Mouse (Mus musculus): Measurements from ENCODE around the gene Cebpb.
A peak's percentile ranks its signal among the peaks of the same experiment; 100 is the strongest.
"Not testable (repeated sequence)": the region's sequence is repeated elsewhere in the genome, so short reads cannot be mapped to it uniquely, and the experiment has no call there.

Cebpb gene

DNA sequence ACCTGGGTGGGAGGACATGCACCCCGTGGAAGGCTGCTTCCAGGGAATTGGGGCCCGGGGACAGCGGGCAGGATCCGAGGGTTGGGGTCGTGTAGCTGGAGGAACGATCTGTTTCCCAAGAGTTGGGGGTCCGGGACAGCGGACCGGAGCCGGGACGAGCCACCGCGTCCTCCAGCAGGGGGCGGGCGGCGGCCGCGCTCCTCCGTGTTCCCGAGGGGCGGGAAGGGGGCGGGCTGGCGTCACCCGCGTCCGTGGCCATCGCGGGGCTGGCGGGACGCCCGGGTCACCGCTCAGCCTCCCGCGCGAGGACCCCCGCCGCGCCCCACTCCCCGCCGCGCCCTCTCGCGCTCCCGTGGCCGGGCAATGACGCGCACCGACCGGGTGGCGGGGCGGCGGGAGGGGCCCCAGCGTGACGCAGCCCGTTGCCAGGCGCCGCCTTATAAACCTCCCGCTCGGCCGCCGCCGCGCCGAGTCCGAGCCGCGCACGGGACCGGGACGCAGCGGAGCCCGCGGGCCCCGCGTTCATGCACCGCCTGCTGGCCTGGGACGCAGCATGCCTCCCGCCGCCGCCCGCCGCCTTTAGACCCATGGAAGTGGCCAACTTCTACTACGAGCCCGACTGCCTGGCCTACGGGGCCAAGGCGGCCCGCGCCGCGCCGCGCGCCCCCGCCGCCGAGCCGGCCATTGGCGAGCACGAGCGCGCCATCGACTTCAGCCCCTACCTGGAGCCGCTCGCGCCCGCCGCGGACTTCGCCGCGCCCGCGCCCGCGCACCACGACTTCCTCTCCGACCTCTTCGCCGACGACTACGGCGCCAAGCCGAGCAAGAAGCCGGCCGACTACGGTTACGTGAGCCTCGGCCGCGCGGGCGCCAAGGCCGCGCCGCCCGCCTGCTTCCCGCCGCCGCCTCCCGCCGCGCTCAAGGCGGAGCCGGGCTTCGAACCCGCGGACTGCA is at the start of gene Cebpb:
Gene Cebpb (plus strand): TSS at position 418 of the 954 bp plus-strand sequence.
- DNase-seq (ENCODE audit: low read depth, low spot score), result no peak

DNA sequence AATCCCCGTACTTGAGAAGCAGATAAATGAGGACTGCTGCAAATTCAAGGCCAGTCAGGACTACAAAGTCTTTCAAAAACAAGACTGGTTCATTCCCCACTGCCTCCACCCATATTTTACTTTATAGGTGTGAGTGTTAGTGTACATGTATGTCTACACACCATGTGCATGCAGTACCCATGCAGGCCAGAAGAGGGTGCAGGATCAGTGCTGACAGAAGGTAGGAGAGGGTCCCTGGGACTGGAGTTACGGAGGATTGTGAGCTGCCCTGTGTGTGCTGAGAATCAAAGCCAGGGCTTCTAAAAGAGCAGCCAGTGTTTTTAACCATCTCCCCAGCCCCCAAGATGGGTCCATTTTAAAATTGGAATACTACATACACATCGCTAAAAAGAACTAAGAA is 48.4 kb upstream of the Cebpb start:
- no peak for DNase-seq (ENCODE audit: low read depth, low spot score)

DNA sequence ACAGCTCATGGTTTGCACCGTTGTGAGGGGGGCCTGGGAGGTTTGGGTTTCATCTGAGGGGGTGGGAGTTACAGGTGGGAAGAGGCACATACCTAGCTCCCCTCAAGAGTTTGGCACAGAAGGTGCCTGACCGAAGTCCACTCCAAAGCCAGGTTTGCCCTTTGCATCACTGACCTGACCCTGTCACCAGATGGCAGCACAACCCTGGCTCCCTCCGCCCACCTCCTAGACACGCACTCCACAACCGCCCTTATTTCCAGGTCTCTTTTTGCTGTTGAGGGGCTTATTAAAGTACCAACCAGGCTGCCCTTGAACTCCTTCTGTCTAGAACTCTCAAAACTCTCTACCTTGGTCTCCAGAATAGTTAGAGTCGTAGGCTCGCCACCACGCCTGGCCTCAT is 47.4 kb upstream of the Cebpb start:
- no peak for DNase-seq (ENCODE audit: low read depth, low spot score)

GRCm38 (mm10) chr2:167642164-167642563 is 46.6 kb upstream of the Cebpb start:
- DNase-seq (ENCODE audit: low read depth, low spot score), result no peak

DNA sequence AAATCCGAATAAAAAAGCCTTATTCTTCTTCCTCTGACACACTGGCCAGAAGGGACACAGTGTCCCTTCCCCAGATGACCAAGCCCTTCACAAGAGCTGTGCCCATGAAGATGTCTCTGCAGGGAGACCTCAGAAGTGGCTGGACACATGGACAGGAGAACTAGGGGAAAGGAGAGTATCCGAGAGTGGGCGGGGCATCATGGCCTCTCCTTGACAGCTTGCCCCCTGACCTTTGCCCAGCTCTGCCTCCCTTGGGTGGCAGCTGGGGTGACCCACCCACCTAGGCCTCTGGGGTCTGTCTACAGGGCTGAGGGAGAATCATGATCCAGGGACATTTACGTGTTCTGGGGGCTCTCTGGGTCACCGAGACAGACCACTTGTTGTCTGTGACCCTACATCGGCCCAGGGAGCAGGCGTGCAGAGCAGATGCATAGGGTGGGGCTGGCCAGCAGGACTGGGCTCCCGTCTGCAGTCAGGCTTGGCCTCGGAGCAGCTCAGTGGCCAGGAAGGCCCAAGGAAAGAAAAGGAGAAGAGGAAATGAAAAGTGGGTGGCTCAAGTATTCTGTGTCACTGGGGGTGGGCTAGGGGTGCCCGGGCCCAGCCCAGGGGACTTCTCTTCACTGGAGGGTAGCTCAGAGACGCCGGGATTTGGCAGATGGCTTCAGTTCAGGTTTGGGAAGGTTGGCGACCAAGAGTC is 45.2 kb upstream of the Cebpb start:
- not testable (repeated sequence) for DNase-seq (ENCODE audit: low read depth, low spot score)

DNA sequence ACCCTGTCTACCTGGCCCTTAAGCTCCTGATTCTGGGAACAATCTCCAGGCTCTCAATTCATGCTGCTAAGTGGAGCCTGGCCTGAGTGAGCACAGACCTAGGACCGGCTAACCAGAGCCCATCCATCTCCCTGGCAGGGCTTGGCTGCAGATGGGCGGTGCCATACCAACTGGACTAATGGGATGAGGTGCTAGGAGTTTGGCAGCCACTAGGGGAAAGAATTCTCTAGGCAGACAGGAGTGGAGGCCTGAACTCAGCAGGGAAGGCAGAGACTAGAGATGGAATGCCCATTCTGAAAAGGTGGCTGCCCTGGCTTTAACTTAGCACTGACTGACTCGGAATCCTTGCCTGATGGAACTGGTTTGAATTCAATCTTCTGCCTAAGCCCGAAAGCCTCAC is 42.3 kb upstream of the Cebpb start:
- no peak for DNase-seq (ENCODE audit: low read depth, low spot score)

DNA sequence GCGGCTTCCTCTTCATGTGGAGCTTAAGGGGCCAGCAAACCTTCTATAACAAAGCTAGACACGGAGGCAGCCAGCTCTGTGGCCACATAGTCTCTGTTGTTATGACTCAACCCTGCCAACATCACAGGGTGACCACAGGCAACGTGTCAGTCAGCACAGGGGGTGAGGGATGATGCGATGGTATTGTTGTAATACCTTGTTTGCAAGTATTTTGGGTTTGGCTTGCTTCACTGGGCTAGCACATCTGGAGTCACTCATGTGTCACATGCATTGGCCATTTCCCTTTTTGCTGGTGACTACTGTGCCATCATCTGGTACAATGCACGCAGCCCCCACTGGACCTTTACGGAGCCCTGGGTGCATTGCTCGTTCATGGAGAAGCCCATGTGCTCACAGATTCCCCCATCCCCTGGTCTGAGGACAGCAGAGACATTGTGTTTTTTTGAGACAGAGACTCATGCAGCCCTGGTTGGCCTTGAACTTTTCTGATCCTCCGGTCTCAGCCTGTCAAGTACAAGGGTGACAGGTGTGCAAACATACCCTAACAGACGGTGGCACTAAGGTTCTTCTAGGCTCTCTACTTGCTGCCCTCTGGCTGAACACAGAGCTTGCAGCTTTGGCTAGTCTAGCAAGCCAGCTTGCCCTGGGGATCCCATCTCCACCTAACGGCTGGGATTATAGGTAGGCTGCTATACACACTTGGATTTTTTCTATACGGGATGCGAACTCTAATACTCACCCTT is 39.3 kb upstream of the Cebpb start:
- DNase-seq (ENCODE audit: low read depth, low spot score), result no peak

DNA sequence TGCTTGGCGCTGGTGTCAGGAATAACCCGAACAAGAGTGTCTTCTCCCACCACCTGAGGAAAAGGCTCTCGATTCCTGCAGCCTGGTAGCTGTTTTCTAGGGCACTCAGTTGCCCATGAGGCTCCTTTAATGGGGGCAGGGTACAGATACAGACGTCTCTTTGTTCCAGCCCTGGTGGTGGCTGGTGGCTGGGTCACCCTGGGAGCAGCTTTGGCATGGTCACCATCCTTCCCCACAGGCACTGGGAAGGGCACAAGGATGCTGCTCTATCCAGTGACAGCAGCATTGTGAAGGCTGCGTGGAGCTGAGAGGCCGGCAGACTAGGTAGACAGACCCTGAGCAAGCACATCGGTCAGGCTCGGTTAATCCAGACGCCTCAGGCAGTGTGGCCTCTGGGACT is 37.1 kb upstream of the Cebpb start:
- no peak for DNase-seq (ENCODE audit: low read depth, low spot score)

- DNase-seq (ENCODE audit: low read depth, low spot score), result no peak
These were observed 36.0 kb upstream of the Cebpb start for GRCm38 (mm10) chr2:167652694-167653093.

DNA sequence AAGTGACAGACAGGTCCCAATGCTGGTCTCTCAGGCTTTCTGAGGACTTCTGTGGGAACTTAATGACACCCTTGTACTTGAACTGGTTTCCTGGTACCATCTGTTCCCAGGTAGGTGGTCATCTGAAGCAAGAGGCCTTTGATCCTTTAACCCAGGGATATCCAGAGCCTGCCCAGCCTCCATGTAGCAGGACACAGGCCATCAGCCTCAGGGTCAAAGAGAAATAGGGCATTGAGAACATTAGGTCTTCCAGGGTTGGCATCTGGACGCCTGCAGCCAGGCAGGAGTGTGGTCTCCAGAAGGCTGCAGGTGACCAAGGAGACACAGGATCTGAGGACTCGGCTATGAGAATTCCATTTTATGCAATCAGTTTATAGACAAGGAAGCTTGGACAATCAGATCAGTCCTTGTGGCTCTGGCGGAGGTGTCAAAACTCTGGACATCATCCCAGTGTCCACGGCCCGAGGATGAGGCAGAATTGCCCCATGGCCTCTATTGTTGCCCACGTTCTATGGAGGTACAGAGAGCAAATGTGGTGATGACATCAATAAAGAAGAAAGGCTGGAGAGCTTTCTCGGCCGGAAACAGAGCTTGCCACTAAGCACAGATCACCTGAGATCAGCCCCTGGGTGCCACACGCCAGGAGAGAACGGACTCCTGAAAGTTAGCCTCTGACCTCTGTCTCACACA is 33.7 kb upstream of the Cebpb start:
- no peak for DNase-seq (ENCODE audit: low read depth, low spot score)

DNA sequence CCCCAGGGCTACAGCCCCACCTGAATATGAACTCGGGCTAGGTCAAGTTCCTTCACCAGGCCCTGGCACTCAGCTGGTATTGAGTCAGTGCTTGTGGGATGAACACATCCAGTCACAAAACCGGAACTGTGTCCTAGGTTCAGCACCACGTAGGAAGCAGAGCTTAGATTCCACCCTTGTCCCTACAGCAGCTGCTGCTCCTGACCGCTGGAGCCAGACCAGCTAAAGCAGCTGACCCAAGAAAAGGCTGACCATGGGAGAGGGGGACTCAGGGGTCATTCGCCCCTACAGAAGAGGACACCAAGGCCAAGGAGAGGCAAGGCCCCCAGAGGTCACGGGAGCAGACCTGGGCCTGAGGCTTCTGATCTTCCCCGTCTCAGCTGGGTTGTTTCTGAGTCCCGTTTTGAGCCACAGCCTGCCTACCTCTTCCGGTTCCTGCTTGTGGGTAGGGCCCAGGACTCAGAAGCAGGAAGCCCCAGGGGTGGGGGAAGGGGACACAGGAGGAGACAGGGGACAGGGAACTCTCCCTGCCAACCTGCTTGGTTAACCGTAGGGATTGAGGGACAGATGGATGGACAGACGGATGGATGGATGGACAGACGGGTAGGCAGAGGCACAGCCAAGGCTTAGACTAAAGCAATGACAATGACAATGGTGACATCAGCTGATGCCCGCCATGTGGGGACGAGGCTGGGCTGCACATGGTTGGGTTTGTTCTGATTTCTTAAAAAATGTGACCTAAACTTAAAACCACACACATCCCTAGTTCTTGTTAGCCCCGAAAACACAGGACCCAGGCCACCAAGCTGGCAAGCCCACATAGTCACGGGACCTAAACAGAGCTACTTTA is 31.9 kb upstream of the Cebpb start:
- DNase-seq (ENCODE audit: low read depth, low spot score), result no peak

DNA sequence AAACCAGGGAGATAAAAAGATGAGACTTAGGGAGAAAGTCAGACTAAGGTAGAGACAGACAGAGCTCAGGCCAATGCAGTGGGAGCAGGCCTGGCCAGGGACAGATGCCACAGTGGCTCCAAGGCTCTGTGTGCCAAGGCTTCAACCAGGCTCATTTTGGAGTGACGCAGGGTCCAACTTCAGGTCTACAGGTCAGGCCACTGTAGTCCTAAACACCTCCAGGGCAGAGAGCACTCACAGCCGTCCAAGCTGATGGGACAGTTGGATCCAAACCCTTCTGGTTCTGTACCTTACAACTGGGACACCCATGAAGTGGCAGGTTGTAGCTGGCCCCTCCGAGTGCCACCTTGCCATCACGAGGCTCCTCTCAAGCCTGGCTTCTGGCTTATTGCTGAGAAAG is 30.7 kb upstream of the Cebpb start:
- no peak for DNase-seq (ENCODE audit: low read depth, low spot score)

- no peak for DNase-seq (ENCODE audit: low read depth, low spot score)
These were observed 30.0 kb upstream of the Cebpb start for GRCm38 (mm10) chr2:167658712-167659111.

- DNase-seq (ENCODE audit: low read depth, low spot score), result no peak
These were observed 29.4 kb upstream of the Cebpb start for GRCm38 (mm10) chr2:167659177-167659846.

GRCm38 (mm10) chr2:167659847-167660610 is 28.7 kb upstream of the Cebpb start:
- no peak for DNase-seq (ENCODE audit: low read depth, low spot score)

- DNase-seq (ENCODE audit: low read depth, low spot score), result no peak
These were observed 28.1 kb upstream of the Cebpb start for GRCm38 (mm10) chr2:167660611-167660971.

GRCm38 (mm10) chr2:167661270-167662203 is 27.2 kb upstream of the Cebpb start, which contains the start of gene Gm20431:
Gene Gm20431, minus strand, starts transcription at chr2:167661496.
- peak; percentile 81 for DNase-seq (ENCODE audit: low read depth, low spot score)

DNA sequence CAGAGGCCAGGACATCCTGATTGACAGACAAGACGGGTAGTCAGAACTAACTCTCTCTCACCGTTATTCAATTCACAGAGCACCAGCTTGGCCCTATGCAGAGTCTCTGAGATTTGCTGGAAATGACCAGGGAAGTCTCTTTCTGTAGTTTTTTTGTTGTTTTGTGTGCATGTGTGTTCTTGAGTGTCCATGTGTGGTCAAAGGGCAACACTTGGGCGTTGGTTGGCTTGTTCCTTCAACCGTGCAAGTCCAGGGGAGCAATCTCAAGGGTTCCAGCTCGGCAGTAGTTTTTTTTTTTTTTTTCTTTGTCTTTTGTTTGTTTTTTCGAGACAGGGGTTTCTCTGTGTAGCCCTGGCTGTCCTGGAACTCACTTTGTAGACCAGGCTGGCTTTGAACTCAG is 26.0 kb upstream of the Cebpb start:
- no peak for DNase-seq (ENCODE audit: low read depth, low spot score)
